Mouse (Mus musculus) lung, postnatal 10 days (tissue): Measurements from ENCODE around the gene Glis2.

ENCODE experiments used
- DNase-seq: peaks from one replicate; pipeline ENCODE4 v3.0.0; 2021

The Glis2 gene

GRCm38 (mm10) chr16:4605514-4606131 is 11.1 kb downstream of the Glis2 start:
- DNase-seq = no peak

GRCm38 (mm10) chr16:4606431-4607084 is 12.0 kb downstream of the Glis2 start:
- DNase-seq = peak; percentile 92

- DNase-seq = peak; percentile 88
Measured at GRCm38 (mm10) chr16:4607818-4608531, 13.5 kb downstream of the Glis2 start.

GRCm38 (mm10) chr16:4608532-4609059 is 14.1 kb downstream of the Glis2 start:
- peak; percentile 40 for DNase-seq

GRCm38 (mm10) chr16:4611193-4611592 is 16.7 kb downstream of the Glis2 start:
- no peak for DNase-seq

GRCm38 (mm10) chr16:4611676-4612075 is 17.2 kb downstream of the Glis2 start:
- no peak for DNase-seq

- DNase-seq = no peak
Measured at GRCm38 (mm10) chr16:4613736-4614135, 19.2 kb downstream of the Glis2 start.

- no peak for DNase-seq
Measured at GRCm38 (mm10) chr16:4614639-4615038, 20.1 kb downstream of the Glis2 start.

GRCm38 (mm10) chr16:4615297-4615696 is 20.8 kb downstream of the Glis2 start:
- no peak for DNase-seq

- DNase-seq = no peak
Measured at GRCm38 (mm10) chr16:4616829-4617228, 22.3 kb downstream of the Glis2 start.

GRCm38 (mm10) chr16:4624074-4624473 is 29.6 kb downstream of the Glis2 start:
- DNase-seq = no peak

- DNase-seq = peak; percentile 96
Measured at GRCm38 (mm10) chr16:4624481-4625110, 30.1 kb downstream of the Glis2 start, which contains the start of gene Pam16. Gene Pam16 (minus strand): TSS chr16:4624988.

- no peak for DNase-seq
Measured at GRCm38 (mm10) chr16:4627105-4627504, 32.6 kb downstream of the Glis2 start.

- DNase-seq = no peak
Measured at GRCm38 (mm10) chr16:4628898-4629419, 34.4 kb downstream of the Glis2 start.

- peak; percentile 90 for DNase-seq
Measured at GRCm38 (mm10) chr16:4629950-4630349, 35.4 kb downstream of the Glis2 start.

- peak; percentile 61 for DNase-seq
Measured at GRCm38 (mm10) chr16:4632050-4632449, 37.5 kb downstream of the Glis2 start.

- no peak for DNase-seq
Measured at GRCm38 (mm10) chr16:4633661-4634060, 39.1 kb downstream of the Glis2 start.

GRCm38 (mm10) chr16:4634681-4635080 is 40.2 kb downstream of the Glis2 start:
- DNase-seq = no peak

GRCm38 (mm10) chr16:4635760-4636159 is 41.2 kb downstream of the Glis2 start:
- DNase-seq = no peak

- no peak for DNase-seq
Measured at GRCm38 (mm10) chr16:4638891-4639390, 44.4 kb downstream of the Glis2 start.

GRCm38 (mm10) chr16:4639831-4640237 is 45.3 kb downstream of the Glis2 start, which contains the start of the genes Vasn and Dnaja3:
Gene Vasn (plus strand): TSS chr16:4639941.
Gene Dnaja3 (plus strand): TSS chr16:4639989.
- peak; percentile 97 for DNase-seq

GRCm38 (mm10) chr16:4640267-4641005 is 45.9 kb downstream of the Glis2 start:
- DNase-seq = peak; percentile 68
